Mouse (Mus musculus) thymus, adult 2 months (tissue): ENCODE measurements at regions not wholly inside any gene's neighbourhood (a gene's known extent, or its start where the extent isn't known, plus 50 kb on each side); places are given as distances from the start of the nearest gene placed in this dataset.
A peak's percentile ranks its signal among the peaks of the same experiment; 100 is the strongest.

Experiments used
- DNase-seq: peaks from one replicate; pipeline ENCODE4 v3.0.0; 2021
- H3K27ac ChIP-seq: fragments of 200-500 bp; 2 replicates; pipeline ENCODE4 v1.5.1; 2012; ENCODE audit warnings: low read length, control low read depth; ENCODE audit not compliant: control insufficient read depth, insufficient read depth
- H3K27me3 ChIP-seq: fragments of 200-500 bp; 2 replicates; pipeline ENCODE4 v1.6.1; 2012; ENCODE audit warnings: mild to moderate bottlenecking, low read length, moderate library complexity, mixed read lengths; ENCODE audit not compliant: control insufficient read depth, insufficient read depth
- H3K36me3 ChIP-seq: fragments of 200-500 bp; 2 replicates; pipeline ENCODE4 v1.6.1; 2012; ENCODE audit warnings: mild to moderate bottlenecking, low read length, moderate library complexity; ENCODE audit not compliant: control insufficient read depth, insufficient read depth
- H3K4me1 ChIP-seq: fragments of 200-500 bp; replicated peaks from 2 replicates; pipeline ENCODE4 v1.6.1; 2012; ENCODE audit warnings: low read length; ENCODE audit not compliant: control insufficient read depth, insufficient read depth
- H3K4me3 ChIP-seq: fragments of 200-500 bp; 2 replicates; pipeline ENCODE4 v1.5.1; 2012; ENCODE audit warnings: mild to moderate bottlenecking, low read length, control low read depth, moderate library complexity; ENCODE audit not compliant: control insufficient read depth, insufficient read depth
- CTCF ChIP-seq: fragments of 200-500 bp; IDR thresholded peaks from 2 replicates; pipeline ENCODE4 v1.5.1; 2012; ENCODE audit warnings: mild to moderate bottlenecking, control low read depth, low read length, moderate library complexity, borderline replicate concordance; ENCODE audit not compliant: control insufficient read depth, poor library complexity, insufficient read depth; ENCODE audit errors: extremely low read depth
- POLR2A ChIP-seq: fragments of 200-500 bp; IDR thresholded peaks from 2 replicates; pipeline ENCODE4 v1.6.1; 2012; ENCODE audit warnings: mild to moderate bottlenecking, low read length, control low read depth, moderate library complexity; ENCODE audit not compliant: control insufficient read depth, poor library complexity, insufficient read depth; ENCODE audit errors: extremely low read depth
- WGBS: fragments of 180-500 bp; shearing (Covaris S2); methylation state at CpG from one replicate; pipeline ENCODE4 v1.1.7; 2018; 5-methylcytosine and 5-hydroxymethylcytosine counted together

- Histone ChIP-seq H3K36me3 (no peaks in the 10 kb centered on the region), H3K27ac (peak overlapping the region; percentile 76), H3K27me3 (no peaks in the 10 kb centered on the region), H3K4me3 (peak overlapping the region; percentile 43), H3K4me1 (peaks cover 46% of the 10 kb centered on the region)
- peak; percentile 85 for DNase-seq
- TF ChIP-seq POLR2A: peak; percentile 61
- TF ChIP-seq CTCF: 0 out of 2 replicates have a peak, but pooled peaks have one; percentile 45
- WGBS: 2% methylated on average over 29 of the region's 29 CpGs
Observed at GRCm38 (mm10) chr12:86823855-86824589, 60.6 kb downstream of the Irf2bpl start.

GRCm38 (mm10) chr12:86823488-86823854 lies 61.1 kb downstream of the Irf2bpl start:
- DNase-seq: no peak
- TF ChIP-seq CTCF (no peak), POLR2A (no peak)
- peaks cover 51% of the 10 kb centered on the region for H3K4me1 ChIP-seq

GRCm38 (mm10) chr12:86821183-86821582 lies 63.4 kb downstream of the Irf2bpl start:
- Histone ChIP-seq H3K27me3 (no peaks in the 10 kb centered on the region), H3K4me1 (peaks cover 64% of the 10 kb centered on the region), H3K4me3 (no peak overlapping the region), H3K36me3 (no peaks in the 10 kb centered on the region), H3K27ac (no peak overlapping the region)
- WGBS: 99% methylated on average over 6 of the region's 6 CpGs
- TF ChIP-seq POLR2A (no peak), CTCF (no peak)
- DNase-seq: no peak

More at GRCm38 (mm10) chr12:86823488-86823854, 61.1 kb downstream of the Irf2bpl start:
- Histone ChIP-seq H3K27ac (peak overlapping the region; percentile 76), H3K27me3 (no peaks in the 10 kb centered on the region), H3K4me3 (peak overlapping the region; percentile 43), H3K36me3 (no peaks in the 10 kb centered on the region)
- 63% methylated on average over 4 of the region's 4 CpGs for WGBS

- peaks cover 53% of the 10 kb centered on the region for H3K4me1 ChIP-seq
- WGBS: 94% methylated on average over 6 of the region's 6 CpGs
- H3K27ac ChIP-seq: no peak overlapping the region
- no peak for TF ChIP-seq POLR2A
- no peak for TF ChIP-seq CTCF
- H3K4me3 ChIP-seq: no peak overlapping the region
- no peaks in the 10 kb centered on the region for H3K27me3 ChIP-seq
- no peak for DNase-seq
- no peaks in the 10 kb centered on the region for H3K36me3 ChIP-seq
Observed at GRCm38 (mm10) chr12:86819568-86819967, 65.0 kb downstream of the Irf2bpl start.

- TF ChIP-seq POLR2A (no peak), CTCF (no peak)
- peaks cover 49% of the 10 kb centered on the region for H3K4me1 ChIP-seq
- no peaks in the 10 kb centered on the region for H3K36me3 ChIP-seq
- H3K4me3 ChIP-seq: no peak overlapping the region
- WGBS: 51% methylated on average over 5 of the region's 5 CpGs
- DNase-seq: no peak
- 0 out of 2 replicates have a peak overlapping the region, but pooled peaks have one; percentile 31 for H3K27ac ChIP-seq
- no peaks in the 10 kb centered on the region for H3K27me3 ChIP-seq
Observed at GRCm38 (mm10) chr12:86819163-86819562, 65.4 kb downstream of the Irf2bpl start.

- 61% methylated on average over 2 of the region's 2 CpGs for WGBS
- Histone ChIP-seq H3K4me3 (no peak overlapping the region), H3K4me1 (peaks cover 40% of the 10 kb centered on the region), H3K27me3 (no peaks in the 10 kb centered on the region), H3K36me3 (no peaks in the 10 kb centered on the region), H3K27ac (no peak overlapping the region)
- TF ChIP-seq POLR2A (no peak), CTCF (no peak)
- DNase-seq: no peak
Observed at GRCm38 (mm10) chr12:86818201-86818600, 66.4 kb downstream of the Irf2bpl start.
